Mouse (Mus musculus) CD4-positive helper T cell, adult 2 months (primary cell): ENCODE measurements at regions not wholly inside any gene's neighbourhood (a gene's known extent, or its start where the extent isn't known, plus 50 kb on each side); places are given as distances from the start of the nearest gene placed in this dataset.

Source experiments
- DNase-seq: peaks from one replicate; pipeline ENCODE4 v3.0.0-alpha.2; 2012; ENCODE audit warnings: low read depth, missing footprints, low spot score

GRCm38 (mm10) chrX:145672776-145673175 lies 167.8 kb upstream of the Amot start:
- DNase-seq, result peak; percentile 25

DNA sequence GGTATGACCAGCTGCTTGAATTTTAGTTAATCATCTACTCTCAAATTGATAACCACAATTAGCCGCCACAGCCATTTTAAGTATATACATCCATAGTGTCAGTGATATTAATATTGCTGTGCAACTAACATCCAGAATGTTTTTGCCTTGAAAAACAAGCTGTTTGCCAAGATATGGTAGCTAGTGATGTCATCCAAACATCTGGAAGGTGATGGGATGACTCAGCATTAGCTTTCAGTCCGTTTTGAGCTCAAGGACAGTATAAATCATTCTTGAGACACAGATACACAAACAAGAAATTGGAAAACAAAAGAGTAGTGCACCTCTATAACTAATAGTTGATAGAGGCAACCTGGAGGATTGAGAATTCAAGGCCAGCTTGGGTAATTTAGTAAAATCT lies 146.7 kb upstream of the Amot start:
- DNase-seq, result no peak

DNA sequence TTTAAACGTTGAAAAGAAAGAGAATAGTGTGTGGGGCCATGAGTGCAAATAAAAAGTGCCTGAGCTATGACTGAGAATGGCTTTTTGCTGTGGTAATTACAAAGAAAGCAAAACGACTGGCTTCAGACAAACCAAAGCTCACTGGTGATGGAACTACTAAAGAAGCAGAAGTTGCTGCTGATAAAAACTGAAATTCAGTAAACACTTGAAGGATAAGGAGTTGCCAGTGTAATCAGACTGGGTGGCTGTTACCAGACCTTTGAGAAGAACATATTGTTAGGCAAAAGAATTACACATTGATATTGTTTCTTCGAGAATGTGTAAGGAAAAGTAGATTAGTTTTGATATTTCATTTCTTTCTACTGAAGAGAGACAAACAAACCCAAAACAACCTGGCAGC lies 114.7 kb upstream of the Amot start:
- DNase-seq, result no peak

GRCm38 (mm10) chrX:145602085-145602484 lies 97.1 kb upstream of the Amot start:
- no peak for DNase-seq

- no peak for DNase-seq
Observed at GRCm38 (mm10) chrX:145590733-145591132, 85.8 kb upstream of the Amot start.

- no peak for DNase-seq
Observed at GRCm38 (mm10) chrX:145567528-145567927, 62.5 kb upstream of the Amot start.

- DNase-seq, result no peak
Observed at GRCm38 (mm10) chrX:145567073-145567472, 62.1 kb upstream of the Amot start.

DNA sequence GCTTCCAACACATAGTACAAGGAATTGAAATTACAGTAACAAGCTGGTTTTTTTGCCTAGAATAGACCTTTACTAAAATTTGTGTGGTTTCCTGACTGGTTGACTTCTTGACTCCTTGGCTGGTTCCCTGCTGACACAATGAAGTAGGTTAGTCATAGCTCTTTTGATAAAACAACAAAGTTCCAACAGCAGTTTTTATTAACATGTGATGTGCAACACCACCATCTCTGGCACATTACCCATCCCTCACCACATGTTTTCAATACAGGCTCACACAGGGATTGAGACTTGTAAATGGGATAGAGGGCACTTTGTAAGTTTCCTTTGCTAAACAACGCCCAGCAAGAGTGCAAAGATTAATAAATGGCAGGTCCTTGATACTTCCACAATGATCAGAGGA lies 53.9 kb upstream of the Amot start:
- DNase-seq, result no peak
